Mouse (Mus musculus) lung, postnatal 0 days (tissue): ENCODE measurements at regions not wholly inside any gene's neighbourhood (a gene's known extent, or its start where the extent isn't known, plus 50 kb on each side); places are given as distances from the start of the nearest gene placed in this dataset.

Experiments used
- CTCF ChIP-seq: IDR thresholded peaks from 2 replicates; pipeline ENCODE4 v1.5.1; 2016; ENCODE audit warnings: antibody characterized with exemption, mild to moderate bottlenecking
- EP300 ChIP-seq: IDR thresholded peaks from 2 replicates; pipeline ENCODE4 v1.6.1; 2016; ENCODE audit warnings: antibody characterized with exemption, mild to moderate bottlenecking, control low read depth

DNA sequence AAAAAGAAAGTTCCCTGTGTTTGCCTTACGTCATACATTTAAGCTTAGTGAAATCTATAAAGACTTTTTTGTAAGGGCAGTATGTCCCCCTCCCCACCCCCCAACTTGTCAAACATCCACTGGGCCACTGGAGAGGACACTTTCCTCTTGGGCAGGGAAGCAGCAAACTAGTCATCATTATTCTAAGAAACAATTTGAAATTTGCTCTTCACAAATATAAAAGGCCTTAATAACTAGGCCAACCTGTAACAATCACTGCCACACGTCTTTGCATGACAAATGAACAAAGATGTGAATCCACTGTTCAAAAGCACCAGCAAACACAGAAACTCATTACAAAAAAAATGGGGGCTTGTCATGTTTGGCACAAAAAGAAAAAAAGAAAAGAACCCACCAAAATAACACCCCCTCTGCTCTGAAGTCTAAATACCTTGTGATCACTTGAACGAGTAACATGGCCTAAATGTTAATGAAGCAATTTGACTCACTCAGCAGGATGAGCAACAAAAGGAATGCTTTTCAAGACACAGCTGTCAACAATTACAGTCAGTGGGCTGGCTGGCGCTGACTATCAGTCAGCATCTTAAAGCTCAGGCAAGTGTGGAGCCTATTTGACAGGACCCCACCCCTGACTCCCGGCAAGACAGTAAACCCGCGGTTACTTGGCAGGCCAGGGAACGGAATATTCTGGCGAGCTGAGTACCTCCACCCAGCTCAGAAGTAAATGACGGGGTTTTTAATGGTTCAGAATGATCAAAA, 278.7 kb upstream of the Tsc22d2 start:
- TF ChIP-seq CTCF (no peak), EP300 (no peak)
